Mouse (Mus musculus) C2C12 (cell line): ENCODE data around the gene Gm20388. TPM values are rescaled to one million over a fixed set of nuclear protein-coding genes. Genes with fewer than 3 reads are reported as not detected.

Experiments used
- H3K27me3 ChIP-seq: one replicate; pipeline ENCODE4 v1.6.1; 2011; ENCODE audit not compliant: control insufficient read depth, insufficient read depth, insufficient read length
- H3K36me3 ChIP-seq: one replicate; pipeline ENCODE4 v1.6.1; 2011; ENCODE audit not compliant: control insufficient read depth, insufficient read depth
- H3K4me3 ChIP-seq: one replicate; pipeline ENCODE4 v1.5.1; 2011; ENCODE audit warnings: mild to moderate bottlenecking, control low read depth; ENCODE audit not compliant: poor library complexity, insufficient read depth, severe bottlenecking
- H3K79me2 ChIP-seq: one replicate; pipeline ENCODE4 v1.6.1; 2011; ENCODE audit not compliant: control insufficient read depth, insufficient read depth
- H3K79me3 ChIP-seq: one replicate; pipeline ENCODE4 v1.6.1; 2011; ENCODE audit warnings: low read depth, control low read depth
- H3ac ChIP-seq: one replicate; pipeline ENCODE3; 2011; ENCODE audit warnings: low read depth; ENCODE audit not compliant: control insufficient read depth, insufficient read length
- CEBPB ChIP-seq: IDR thresholded peaks from one replicate; pipeline ENCODE4 v1.6.1; 2011; ENCODE audit warnings: low read depth, mild to moderate bottlenecking, control low read depth, moderate library complexity
- CTCF ChIP-seq: IDR thresholded peaks from one replicate; pipeline ENCODE4 v1.5.1; 2011; ENCODE audit not compliant: control insufficient read depth, insufficient read depth, insufficient read length
- FOSL1 ChIP-seq: IDR thresholded peaks from one replicate; pipeline ENCODE4 v1.8.0; 2011; ENCODE audit warnings: mild to moderate bottlenecking, low read length; ENCODE audit not compliant: poor library complexity, insufficient read depth, severe bottlenecking
- MAX ChIP-seq: IDR thresholded peaks from one replicate; pipeline ENCODE4 v1.6.1; 2011; ENCODE audit warnings: mild to moderate bottlenecking, control low read depth
- MYOD1 ChIP-seq: IDR thresholded peaks from one replicate; pipeline ENCODE4 v1.6.1; 2011; ENCODE audit warnings: low read depth; ENCODE audit not compliant: control insufficient read depth, insufficient read length
- MYOG ChIP-seq: IDR thresholded peaks from one replicate; pipeline ENCODE4 v1.6.1; 2011; ENCODE audit not compliant: control insufficient read depth, insufficient read length; ENCODE audit errors: extremely low read depth
- USF1 ChIP-seq: IDR thresholded peaks from one replicate; pipeline ENCODE4 v1.6.1; 2011; ENCODE audit warnings: low read depth, mild to moderate bottlenecking, control low read depth, moderate library complexity
- polyA plus RNA-seq: library from polyadenylated mRNA; unstranded; fragments of >200 nt; fragmentation: generic; extraction: Trizol; gene quantifications from one replicate; pipeline ENCODE4 v1.2.1, GENCODE M21; 2012; ENCODE audit warnings: missing spikeins

Gene Gm20388
- polyA plus RNA-seq, 1 experiment, result 15.0 TPM

DNA sequence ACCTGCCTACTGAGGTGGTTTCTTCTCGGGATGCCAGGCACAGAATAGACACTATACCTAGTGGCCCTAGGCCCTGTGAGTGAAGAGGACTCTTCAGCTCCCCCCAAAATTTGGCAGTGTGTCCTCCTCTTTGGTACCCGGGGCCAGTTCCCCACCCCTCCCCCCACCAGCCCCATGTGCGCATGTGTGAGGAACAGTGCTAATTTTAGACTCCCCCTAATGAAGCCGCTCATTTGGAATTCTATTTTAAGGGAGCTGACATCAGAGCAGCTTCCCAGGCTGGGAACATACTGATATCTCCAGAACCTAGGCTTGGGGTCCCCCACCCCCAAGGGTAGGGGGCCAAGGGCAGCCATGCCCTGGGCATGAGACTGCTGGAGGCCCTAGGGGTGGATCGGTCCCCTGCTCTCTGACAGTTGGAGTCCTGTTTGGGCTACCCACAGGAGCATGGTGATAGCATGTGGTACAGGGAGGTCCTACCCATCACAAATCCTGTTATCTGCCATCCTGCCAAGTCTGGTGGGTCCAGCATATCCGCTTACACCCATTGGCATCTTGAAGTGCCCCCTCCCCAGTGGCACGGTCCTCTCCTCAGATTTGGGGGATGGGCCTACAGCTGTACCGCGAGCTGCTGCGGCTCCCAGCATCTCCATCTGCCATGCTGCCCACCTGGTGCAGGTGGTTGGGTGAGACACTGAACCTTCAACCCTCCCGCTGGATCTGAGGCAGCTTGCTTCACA, 640.5 kb downstream of the Gm20388 start:
- TF ChIP-seq MYOD1 (no peak), USF1 (no peak), MAX (no peak), FOSL1 (no peak), MYOG (no peak), CTCF (no peak), CEBPB (no peak)
- peaks cover 67% of the 10 kb centered on the region for H3K79me2 ChIP-seq
- H3K27me3 ChIP-seq, result no peaks in the 10 kb centered on the region
- H3K36me3 ChIP-seq, result peaks cover 6% of the 10 kb centered on the region
- H3K4me3 ChIP-seq, result no peak overlapping the region
- no peak overlapping the region for H3ac ChIP-seq
- H3K79me3 ChIP-seq, result peaks cover 20% of the 10 kb centered on the region

DNA sequence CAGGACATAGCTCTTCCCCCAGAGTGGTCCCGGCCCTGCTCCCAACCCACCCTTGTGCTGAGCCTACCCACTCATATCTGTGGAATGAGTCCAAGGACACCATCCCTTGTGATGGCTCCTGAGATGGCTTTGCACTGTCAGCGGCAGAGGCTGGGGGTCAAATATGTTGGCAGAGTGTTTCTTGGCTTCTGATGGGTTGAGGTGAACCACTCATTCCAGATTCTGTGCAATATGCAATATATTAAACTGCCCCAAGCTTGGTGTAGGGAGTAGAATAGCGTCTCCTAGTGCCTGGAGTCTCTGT, 641.0 kb downstream of the Gm20388 start:
- TF ChIP-seq USF1 (no peak), CTCF (no peak), FOSL1 (no peak), MYOG (no peak), CEBPB (no peak)
- H3K4me3 ChIP-seq, result no peak overlapping the region

DNA sequence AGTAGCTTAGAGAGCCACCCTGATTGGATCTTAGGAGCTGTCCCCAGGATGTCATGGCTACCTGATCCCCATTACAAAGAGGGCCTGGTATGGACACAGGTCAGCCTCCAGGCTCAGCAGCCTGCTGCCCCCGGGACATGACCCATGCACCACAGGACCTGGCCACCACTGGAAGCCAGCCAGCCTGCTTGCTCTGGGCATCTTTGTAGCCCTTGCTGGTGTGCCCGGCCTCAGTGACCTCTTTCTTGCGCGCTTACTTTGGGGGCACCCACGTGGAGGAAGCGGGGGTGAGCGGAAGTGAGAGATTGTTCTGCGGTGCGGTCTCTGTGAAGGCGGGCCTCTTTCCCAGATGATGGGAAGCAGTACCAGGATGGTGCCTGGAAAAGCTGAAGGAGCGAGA, 641.9 kb downstream of the Gm20388 start:
- Histone ChIP-seq H3K79me3 (peaks cover 9% of the 10 kb centered on the region), H3K27me3 (no peaks in the 10 kb centered on the region), H3K36me3 (peaks cover 6% of the 10 kb centered on the region), H3ac (no peak overlapping the region), H3K4me3 (no peak overlapping the region), H3K79me2 (peaks cover 58% of the 10 kb centered on the region)
- TF ChIP-seq USF1 (no peak), MYOG (no peak), FOSL1 (no peak), CEBPB (no peak), MYOD1 (no peak), MAX (no peak), CTCF (no peak)

More for the DNA sequence above, 641.0 kb downstream of the Gm20388 start:
- H3K79me2 ChIP-seq, result peaks cover 66% of the 10 kb centered on the region
- H3K27me3 ChIP-seq, result no peaks in the 10 kb centered on the region
- no peak overlapping the region for H3ac ChIP-seq
- peaks cover 6% of the 10 kb centered on the region for H3K36me3 ChIP-seq
- peaks cover 15% of the 10 kb centered on the region for H3K79me3 ChIP-seq

DNA sequence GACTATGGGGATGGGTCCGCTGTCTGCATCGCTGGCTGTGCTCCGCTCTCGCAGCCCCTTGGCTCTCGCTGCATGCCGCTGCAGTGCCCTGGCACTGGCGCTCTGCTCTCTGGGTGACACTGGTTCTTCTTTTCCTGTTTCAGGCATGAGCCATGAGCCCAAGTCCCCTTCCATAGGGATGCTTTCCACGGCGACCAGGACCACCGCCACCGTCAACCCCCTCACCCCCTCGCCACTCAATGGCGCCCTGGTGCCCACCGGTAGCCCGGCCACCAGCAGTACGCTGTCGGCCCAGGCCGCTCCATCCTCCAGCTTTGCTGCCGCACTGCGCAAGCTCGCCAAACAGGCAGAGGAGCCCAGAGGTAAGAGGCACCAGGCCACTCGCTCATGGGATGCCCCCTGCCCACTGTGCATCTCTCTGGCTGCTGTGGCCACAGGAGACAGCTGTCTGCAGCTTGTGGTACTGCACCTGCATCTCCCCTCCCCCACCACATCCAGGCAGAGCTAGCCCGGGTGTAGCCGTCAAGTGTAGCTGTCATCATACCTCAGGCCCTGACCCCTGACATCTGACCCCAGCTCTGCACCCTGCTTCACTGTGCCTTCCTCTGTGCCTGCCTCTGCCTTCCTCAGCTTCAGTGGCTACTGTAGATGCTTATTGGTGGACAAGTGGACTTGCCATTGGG, 642.9 kb downstream of the Gm20388 start:
- TF ChIP-seq FOSL1, result no peak
- TF ChIP-seq CEBPB, result no peak
- no peak for TF ChIP-seq USF1
- no peak for TF ChIP-seq CTCF
- TF ChIP-seq MYOD1, result no peak
- no peak for TF ChIP-seq MYOG
- no peak for TF ChIP-seq MAX
- Histone ChIP-seq H3K4me3 (no peak overlapping the region), H3K27me3 (no peaks in the 10 kb centered on the region), H3K79me2 (peaks cover 49% of the 10 kb centered on the region), H3ac (no peak overlapping the region), H3K79me3 (peaks cover 6% of the 10 kb centered on the region), H3K36me3 (peaks cover 6% of the 10 kb centered on the region)

DNA sequence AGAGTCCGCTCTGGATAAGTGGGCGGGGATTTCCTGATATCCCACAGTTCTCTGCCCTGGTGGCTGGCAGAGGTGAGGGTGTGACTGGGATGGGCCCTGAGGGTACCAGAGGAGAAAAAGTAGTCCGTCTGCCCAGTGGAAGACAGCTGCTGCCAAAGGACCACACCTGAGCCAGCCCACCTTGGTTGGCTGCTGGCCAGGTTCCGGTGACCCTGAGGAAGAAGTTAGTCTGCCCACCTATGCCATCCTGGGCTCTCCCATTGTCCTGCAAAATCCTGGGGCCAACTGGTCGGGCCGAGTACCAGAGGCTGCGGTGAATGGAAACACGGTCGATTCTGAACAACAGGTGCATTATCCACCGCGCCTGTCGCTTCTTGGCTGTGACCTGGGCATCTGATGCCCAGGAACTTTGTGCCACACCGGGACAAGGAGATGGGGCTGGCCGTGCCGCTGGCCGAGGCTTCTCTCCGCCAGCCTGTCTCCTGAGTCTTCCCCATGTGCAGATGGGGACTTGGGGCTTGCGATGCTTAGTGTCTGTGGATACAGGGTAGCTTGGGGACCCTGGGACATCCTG, 643.9 kb downstream of the Gm20388 start:
- TF ChIP-seq FOSL1 (no peak), USF1 (no peak), MAX (no peak), MYOG (no peak), CTCF (no peak), CEBPB (no peak), MYOD1 (no peak)
- H3K27me3 ChIP-seq, result no peaks in the 10 kb centered on the region
- no peak overlapping the region for H3K4me3 ChIP-seq
- peaks cover 6% of the 10 kb centered on the region for H3K36me3 ChIP-seq
- H3K79me3 ChIP-seq, result peaks cover 2% of the 10 kb centered on the region
- no peak overlapping the region for H3ac ChIP-seq
- H3K79me2 ChIP-seq, result peaks cover 44% of the 10 kb centered on the region
